Mouse (Mus musculus) gastrocnemius, postnatal 25 days (tissue): ENCODE results near the gene Kifc3. TPM values are rescaled to one million over a fixed set of nuclear protein-coding genes. Genes with fewer than 3 reads are reported as not detected.
"Not testable (repeated sequence)": the region's sequence is repeated elsewhere in the genome, so short reads cannot be mapped to it uniquely, and the experiment has no call there.

Experiments
- DNase-seq: peaks from one replicate; pipeline ENCODE4 v3.0.0; 2022
- total RNA-seq, 2 experiments: library from RNA; stranded (reverse); gene quantifications; 1 replicate in 1 of 2; 2 replicates in 1 of 2; pipeline ENCODE4 v1.2.3; 2021

The Kifc3 gene
- total RNA-seq, 2 experiments from 2014 or later = 7.8 to 10.6 TPM

- DNase-seq = no peak
These were observed 870 bp upstream of the Kifc3 start for GRCm38 (mm10) chr8:95203326-95204038.

GRCm38 (mm10) chr8:95202056-95202570 lies 499 bp downstream of the Kifc3 start:
- DNase-seq = no peak

GRCm38 (mm10) chr8:95201491-95201890 lies 1.1 kb downstream of the Kifc3 start:
- no peak for DNase-seq

- DNase-seq = no peak
These were observed 2.6 kb downstream of the Kifc3 start for GRCm38 (mm10) chr8:95200001-95200405.

GRCm38 (mm10) chr8:95195728-95196127 lies 6.9 kb downstream of the Kifc3 start:
- DNase-seq = no peak

- DNase-seq = no peak
These were observed 11.0 kb downstream of the Kifc3 start for GRCm38 (mm10) chr8:95191497-95192175.

GRCm38 (mm10) chr8:95187579-95187978 lies 15.0 kb downstream of the Kifc3 start:
- DNase-seq = no peak

- DNase-seq = no peak
These were observed 16.6 kb downstream of the Kifc3 start for GRCm38 (mm10) chr8:95185891-95186513.

GRCm38 (mm10) chr8:95185104-95185503 lies 17.5 kb downstream of the Kifc3 start:
- DNase-seq = no peak

- DNase-seq = no peak
These were observed 18.4 kb downstream of the Kifc3 start for GRCm38 (mm10) chr8:95184171-95184570.

- no peak for DNase-seq
These were observed 20.8 kb downstream of the Kifc3 start for GRCm38 (mm10) chr8:95181850-95182249.

GRCm38 (mm10) chr8:95178191-95178590 lies 24.4 kb downstream of the Kifc3 start:
- no peak for DNase-seq

GRCm38 (mm10) chr8:95176985-95177384 lies 25.6 kb downstream of the Kifc3 start:
- no peak for DNase-seq

- no peak for DNase-seq
These were observed 26.8 kb downstream of the Kifc3 start for GRCm38 (mm10) chr8:95175808-95176207.

- DNase-seq = no peak
These were observed 27.3 kb downstream of the Kifc3 start for GRCm38 (mm10) chr8:95175306-95175705.

GRCm38 (mm10) chr8:95172433-95172832 lies 30.2 kb downstream of the Kifc3 start:
- no peak for DNase-seq

- DNase-seq = peak; percentile 61
These were observed 34.9 kb downstream of the Kifc3 start for GRCm38 (mm10) chr8:95167726-95168125.

GRCm38 (mm10) chr8:95166400-95166799 lies 36.2 kb downstream of the Kifc3 start:
- no peak for DNase-seq

- DNase-seq = peak; percentile 91
These were observed 36.7 kb downstream of the Kifc3 start for GRCm38 (mm10) chr8:95165923-95166322.

- no peak for DNase-seq
These were observed 38.1 kb downstream of the Kifc3 start for GRCm38 (mm10) chr8:95164469-95164868.

GRCm38 (mm10) chr8:95163969-95164368 lies 38.6 kb downstream of the Kifc3 start:
- DNase-seq = not testable (repeated sequence)

GRCm38 (mm10) chr8:95162785-95163184 lies 39.8 kb downstream of the Kifc3 start:
- DNase-seq = no peak

GRCm38 (mm10) chr8:95159344-95159743 lies 43.3 kb downstream of the Kifc3 start:
- DNase-seq = no peak
